Mouse (Mus musculus): ENCODE data around the gene Cemip.

Gene Cemip

DNA sequence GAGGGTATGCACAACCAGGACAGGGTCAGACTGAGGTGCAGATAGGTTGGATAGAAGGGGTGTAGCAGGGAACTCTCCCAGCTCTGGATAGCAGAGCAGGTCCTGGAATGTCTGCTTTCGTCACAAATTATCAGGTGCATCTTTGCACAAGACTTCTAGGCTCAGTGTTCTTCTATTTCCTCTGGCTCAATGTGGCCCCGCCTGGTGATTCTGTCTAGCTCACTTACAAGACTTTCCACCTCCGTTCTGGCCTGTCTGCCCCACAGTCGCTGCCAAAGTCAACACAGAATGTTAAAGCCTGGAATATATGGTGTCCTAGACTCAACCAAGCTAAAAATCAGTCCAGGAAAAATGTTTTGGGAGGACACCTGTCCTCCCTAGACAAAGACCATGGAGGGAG is 57.9 kb downstream of the Cemip start:
- DNase-seq (ENCODE audit: low read depth): no peak

DNA sequence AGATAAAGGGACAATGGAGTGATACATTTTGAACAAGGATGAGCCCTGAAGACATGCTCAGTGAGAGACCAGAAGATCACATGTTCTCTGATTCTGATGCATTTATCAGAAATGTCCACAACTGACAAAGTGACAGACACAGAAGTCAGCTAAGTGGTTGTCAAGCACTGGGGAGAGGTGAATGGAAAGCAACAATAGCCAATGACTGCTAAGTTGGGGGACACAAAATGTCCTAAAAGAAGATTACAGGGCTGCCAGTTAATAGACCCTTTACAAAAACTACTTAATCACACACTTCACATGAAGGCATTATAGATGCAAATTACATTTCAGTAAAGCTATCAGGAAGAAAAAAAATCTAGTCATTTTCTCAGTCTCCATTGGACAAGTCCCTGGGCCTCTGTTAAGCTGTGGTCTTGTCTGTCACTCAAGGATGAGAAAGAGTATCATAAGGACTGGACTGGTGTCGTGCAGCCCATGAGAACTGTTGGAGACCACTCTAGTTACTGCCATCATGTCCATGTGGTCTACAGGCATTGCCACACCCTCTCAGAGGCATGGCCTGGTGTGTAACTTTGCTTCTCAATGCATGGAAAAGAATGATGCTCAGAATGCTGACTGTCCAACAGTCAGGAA is 59.2 kb downstream of the Cemip start:
- DNase-seq (ENCODE audit: low read depth): no peak

DNA sequence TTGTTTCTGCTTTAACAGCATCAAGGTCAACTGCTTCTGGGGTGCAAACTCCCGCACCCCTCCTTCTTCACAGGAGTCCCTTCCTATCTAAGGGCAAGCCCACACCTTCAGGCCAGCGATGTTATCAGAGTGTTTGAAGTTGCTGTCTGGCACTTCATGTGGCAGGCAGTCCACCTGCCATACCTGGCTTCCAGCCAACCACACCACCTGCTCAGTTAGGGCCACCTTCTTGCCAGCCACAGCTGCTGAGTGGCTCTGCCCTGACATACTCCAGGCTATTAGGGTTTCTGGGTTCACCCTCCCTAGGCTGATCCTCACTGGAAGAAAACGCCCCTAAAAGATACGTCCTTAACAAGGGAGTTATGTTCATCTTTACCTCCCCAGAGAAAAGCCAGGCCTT is 60.2 kb downstream of the Cemip start:
- no peak for DNase-seq (ENCODE audit: low read depth)

DNA sequence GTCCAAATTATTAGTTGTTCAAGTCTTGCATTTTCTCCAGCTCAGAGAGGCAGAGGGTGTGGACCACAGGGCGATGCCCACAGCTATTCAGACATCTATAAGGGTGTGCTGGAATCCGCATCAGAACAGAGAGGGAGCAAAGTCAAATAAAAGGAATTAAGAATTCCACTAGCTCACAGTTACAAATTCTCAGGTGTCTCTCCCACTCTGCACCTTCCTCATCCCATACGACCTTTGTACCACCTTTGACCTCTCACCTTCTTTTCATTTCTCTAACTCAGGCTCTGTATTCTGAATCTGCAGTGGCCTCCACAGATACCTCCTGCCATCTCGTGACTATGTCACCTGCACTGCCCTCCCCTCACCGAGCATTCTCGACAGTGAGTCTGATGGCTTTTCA is 62.8 kb downstream of the Cemip start:
- DNase-seq (ENCODE audit: low read depth): no peak

DNA sequence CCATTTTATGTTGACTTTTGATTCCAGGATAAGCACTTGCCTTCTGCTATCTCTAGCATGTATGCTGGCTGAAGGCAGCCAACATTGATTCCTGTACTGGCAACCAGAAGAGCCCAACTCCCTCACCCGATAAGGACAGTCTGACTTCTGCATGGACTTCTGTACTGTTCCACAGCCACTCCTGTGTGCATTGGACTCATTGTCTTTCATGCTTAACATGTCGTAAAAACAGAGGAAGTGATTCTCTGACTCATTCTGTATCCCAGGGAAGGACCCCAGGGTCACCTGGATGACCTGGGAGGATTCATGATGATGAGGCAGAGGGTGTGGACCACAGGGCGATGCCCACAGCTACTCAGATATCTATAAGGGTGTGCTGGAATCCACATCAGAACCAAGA is 63.8 kb downstream of the Cemip start:
- DNase-seq (ENCODE audit: low read depth): no peak

DNA sequence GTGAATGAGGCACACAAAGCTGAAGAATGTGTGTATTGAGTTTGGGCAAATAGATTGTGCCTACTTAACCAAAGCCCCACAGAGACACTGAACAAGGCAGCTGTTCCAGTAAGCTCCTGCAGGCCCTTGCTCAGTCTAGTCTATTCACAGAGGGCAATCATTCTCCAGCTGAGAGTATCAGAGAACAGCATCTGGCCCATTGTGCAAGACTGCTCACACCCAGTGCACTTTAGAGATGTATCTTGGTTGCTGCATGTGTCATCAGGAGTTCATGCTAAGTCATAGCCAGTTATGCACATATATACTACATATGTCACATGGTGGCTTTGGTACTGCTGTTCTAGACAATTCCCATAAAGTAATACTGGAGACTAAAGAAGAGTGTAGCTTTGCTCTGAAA is 66.9 kb downstream of the Cemip start:
- no peak for DNase-seq (ENCODE audit: low read depth)

DNA sequence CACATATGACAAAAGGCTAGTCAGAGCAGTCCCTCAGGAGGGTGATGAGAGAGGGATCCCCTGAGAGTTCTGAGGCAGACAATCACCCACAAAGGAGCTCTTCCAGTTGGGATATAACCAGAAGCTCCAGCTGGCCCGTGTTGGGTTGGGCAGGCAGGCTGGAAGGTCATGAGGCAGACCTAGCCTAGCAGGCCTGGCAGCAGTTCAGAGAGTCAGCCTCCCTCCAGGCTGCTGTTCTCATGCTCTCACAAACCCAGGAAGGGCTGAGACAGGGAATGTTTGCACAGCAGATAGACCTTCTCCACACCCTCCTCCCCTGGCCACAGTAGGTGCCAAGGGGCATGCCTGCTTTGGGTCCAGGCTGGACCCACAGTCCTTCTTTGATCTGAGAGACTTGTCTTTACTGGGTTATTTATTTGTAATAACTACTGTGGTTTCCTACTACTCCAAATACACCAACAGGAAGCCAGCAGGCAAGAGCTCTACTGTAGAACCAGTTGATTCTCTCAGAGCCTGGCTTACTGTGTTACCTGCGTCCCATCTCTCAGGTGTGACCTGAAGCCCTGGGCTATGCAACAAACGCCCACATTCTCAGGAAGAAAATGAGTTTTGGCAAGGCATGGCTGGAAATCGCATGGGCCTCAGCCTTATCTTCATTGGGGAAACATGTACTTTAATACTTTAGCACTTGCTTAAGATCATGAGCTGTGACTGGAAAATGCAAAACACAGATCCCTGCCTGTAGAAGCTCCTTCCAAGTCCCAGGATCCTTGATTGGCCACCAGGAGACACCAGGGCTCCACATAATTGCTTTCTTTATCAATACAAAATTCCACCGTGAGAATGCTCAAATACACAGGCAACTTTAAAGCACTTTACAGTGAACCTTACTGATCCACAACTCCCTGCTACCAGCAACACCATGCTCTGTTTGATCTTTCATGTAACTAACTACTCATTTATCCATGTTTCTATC is 67.7 kb downstream of the Cemip start:
- no peak for DNase-seq (ENCODE audit: low read depth)

DNA sequence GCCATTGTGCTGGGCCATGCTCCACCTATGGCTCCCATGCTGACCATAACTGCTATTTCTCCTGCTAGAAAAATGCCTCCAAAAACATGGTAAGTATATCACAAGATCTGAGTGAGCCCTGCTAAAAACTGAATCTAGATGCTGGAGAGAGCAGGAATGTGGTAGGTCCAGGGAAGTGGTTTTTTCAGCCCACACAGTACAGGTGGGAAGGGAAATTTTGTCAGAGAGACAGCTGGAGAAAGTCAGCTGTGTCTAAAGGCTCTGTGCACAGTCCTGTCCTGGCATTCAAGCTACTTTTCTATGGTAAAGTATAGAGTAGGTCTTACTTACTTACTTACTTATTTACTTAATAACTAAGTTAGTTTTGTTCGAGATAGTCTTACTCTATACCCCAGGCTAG is 71.3 kb downstream of the Cemip start:
- no peak for DNase-seq (ENCODE audit: low read depth)

DNA sequence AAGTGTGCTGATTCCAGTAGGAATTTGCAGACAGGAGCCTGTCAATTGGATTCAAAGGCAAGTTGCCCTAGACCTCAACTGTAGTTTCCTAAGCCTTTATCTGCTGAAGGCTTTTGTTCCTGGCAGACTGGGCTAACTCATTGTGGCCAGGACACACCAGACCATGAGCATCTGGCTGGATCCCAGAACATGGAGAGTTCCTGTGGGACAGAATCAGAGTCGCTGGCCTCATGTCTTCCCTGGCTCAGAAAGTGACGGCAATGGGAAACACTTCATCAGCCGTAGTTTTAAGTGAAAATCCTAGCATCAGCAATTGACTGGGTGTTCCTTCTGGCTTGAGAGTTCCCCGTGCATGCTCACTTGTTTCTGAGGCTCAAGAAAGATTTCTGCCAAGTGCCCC is 72.6 kb downstream of the Cemip start:
- DNase-seq (ENCODE audit: low read depth): no peak

DNA sequence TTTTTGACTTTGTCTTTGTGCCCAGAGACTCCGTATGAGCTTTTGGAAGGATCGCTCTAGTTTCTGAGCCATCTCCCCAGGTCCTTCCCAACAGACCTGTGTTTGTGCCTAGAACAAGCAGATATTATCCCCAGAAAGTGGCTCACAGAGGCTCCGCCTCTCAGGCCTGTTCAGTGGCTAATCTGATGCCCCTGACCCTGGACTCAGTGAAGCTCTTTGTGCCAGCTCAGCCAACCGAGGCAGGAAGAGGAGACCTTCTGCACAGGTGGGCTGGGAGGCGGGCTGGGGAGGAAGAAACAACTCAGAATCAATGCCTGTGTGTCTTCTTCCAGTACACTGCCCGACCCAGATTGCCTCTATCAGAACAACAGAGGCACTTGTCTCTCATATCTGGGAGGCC is 81.9 kb downstream of the Cemip start:
- no peak for DNase-seq (ENCODE audit: low read depth)

DNA sequence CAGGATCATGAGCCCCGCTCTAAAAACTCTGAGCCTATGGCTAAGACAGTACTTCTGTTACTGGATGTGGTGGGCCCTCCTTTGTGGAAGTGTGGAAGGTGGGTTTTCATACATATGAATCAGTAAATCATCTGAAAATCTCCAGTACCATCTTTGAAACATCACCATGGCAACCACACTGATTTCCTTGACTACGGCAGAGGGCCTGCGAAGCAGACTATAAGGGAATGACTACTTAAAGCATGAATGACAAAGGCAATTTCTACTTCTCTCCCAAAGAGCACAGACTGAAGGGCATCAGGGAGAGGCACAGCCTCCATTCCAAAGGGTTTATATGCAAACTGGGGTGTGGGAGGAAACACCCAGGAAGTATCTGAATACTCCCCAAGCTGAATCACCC is 84.8 kb downstream of the Cemip start:
- no peak for DNase-seq (ENCODE audit: low read depth)

DNA sequence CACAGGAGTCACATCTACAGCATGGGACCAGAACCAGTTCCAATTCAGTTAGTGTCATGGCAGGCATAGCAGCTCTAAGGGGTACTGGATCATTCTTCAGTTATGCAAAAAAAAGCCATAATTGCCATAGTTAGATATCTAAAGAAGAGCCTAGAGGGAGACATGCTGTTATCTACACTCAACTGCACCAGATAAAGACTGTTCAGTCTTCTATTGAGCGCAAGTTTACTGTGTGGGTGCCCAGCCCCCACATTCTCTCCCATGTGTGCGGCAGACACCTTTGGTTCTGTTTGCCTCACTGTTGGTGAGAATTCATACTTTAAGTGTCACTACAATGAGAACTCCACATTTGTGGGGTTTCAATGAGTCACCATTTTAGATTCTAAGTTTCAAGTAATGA is 85.6 kb downstream of the Cemip start:
- DNase-seq (ENCODE audit: low read depth): no peak

DNA sequence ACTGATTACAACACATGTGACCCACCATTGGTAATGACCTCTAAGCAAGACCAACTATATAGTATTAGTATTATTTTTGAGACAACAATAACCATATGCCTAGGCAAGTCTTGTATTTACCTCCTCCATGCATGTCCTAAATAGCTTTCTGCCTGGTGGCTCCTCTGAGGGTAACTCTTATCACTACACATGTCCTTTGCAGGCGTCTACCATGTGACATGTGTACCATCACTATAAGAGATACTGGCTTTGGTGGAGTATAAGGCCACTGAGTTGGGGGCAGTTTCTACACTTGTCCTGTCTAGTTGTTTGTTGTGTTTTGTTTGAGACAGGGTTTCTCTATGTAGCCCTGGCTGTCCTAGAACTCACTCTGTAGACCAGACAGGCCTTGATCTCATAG is 86.7 kb downstream of the Cemip start:
- DNase-seq (ENCODE audit: low read depth): no peak

DNA sequence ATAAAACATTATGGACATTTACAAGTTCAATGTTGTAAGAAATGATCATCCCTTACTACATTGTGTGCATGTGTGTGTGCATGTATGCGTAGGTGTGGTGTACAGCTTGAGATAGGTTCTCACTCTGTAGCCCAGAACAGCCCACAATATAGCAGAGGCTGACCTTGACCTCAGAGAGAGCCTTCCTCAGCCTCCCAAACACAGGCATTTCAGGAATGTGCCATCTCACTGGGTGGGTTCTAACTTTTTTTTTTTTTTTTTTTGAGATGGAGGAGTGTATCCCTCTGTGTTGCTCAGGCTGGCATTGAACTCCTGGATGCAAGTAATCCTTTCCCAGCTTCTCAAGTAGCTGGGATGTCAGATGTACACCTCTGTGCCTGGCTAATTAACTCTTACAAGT is 92.0 kb downstream of the Cemip start:
- DNase-seq (ENCODE audit: low read depth): no peak

DNA sequence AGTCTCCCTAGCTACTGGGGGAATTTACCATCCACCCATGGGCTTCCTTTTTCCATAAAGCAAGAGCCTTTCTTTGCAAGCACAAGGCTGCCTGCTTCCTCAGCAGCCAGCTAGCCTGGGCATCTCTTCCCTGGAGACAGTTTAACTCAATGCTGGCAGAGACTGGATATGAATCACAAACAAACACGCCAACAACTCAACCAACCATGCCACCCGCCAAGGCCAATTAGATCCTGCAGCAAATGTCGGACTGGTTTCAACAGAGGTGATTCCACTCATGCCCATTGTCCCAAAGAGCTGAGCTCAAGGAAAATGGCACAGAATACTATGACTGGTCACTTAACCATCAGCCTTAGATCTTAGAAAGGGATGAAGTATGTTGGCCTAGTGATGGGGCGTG is 97.0 kb downstream of the Cemip start:
- DNase-seq (ENCODE audit: low read depth): no peak

DNA sequence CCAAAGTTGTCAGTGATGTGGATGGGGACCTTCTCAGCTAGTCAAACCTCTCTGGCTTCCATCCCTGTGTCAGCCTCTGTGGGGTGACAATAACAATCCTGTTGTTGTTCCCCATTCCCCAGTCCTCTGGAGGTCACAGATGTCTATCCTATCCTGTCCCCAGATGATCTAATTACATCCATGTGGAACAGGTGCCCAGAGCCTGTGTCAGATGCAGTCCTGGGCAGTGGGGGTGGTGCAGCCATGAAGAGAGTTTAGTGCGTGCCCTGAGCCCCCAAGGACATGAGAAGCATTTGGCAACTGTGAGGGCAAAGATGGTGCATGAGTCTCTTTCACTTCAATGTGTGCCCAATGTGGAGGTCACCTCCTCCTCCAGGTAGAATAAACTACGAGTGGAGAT is 100.6 kb downstream of the Cemip start:
- no peak for DNase-seq (ENCODE audit: low read depth)

DNA sequence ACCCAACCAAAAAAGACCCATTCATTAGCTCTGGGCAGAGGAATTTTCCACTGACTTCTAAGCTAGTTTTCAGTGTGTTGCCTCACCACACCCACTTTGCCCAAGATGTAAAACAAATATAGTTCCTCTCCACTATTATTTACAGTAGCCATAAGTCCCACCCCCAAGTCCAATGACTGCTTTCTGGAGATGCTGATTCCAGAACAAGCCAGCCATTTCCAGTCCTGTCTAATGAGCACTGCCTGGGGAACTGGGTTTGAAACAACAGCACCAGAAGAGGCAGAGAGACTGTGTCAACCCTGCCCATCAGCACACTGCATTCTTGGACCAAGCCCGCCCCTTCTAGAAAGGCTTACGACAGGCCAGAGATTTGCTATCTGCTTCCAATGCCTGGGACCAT is 103.7 kb downstream of the Cemip start:
- DNase-seq (ENCODE audit: low read depth): no peak

DNA sequence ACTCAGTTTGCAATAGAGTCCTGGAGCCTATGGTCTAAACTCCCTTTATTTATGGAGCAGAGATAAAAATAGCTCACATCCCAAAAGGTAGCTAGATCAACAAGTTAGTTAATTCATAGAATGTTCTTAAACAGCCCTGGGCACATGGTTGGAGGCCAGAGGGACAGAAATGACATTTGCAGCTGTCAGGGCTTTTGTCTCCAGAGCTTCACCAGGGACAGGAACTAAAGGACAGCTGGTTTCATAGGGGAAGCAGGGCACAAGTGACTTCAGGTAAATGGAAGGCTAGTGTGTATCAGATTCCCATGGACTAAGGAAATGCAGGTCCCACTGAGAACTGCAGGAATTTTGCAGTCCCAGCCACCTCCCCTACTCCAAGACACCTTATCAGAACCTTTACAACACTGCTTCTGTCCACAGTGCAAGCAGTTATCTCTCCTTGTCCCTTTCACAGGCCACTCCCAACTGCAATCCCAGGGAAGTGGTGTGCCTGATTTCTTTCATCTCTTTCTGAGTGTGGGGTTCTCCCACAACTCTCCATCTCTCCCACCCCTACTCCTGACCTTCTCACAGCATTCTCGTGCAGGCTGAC is 107.3 kb downstream of the Cemip start:
- no peak for DNase-seq (ENCODE audit: low read depth)

DNA sequence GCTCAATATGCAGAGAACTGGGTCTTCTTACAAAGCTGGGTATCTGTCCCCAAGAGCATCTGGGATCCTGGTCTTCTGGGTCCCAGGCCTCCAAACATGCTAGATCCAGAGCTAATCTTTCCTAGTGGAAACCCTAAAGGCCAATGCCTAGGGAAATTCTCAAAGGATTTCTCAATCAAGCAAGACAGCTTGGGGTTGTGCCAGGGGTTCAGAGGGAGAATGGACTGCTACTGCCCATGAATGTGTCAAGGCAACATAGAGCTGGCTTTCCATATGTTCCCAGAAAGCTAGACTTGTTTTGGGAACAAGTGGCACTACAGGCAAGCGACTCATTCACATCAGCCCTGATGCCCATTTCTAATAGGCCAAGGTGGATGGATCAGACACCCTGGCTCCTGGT is 107.9 kb downstream of the Cemip start:
- no peak for DNase-seq (ENCODE audit: low read depth)

DNA sequence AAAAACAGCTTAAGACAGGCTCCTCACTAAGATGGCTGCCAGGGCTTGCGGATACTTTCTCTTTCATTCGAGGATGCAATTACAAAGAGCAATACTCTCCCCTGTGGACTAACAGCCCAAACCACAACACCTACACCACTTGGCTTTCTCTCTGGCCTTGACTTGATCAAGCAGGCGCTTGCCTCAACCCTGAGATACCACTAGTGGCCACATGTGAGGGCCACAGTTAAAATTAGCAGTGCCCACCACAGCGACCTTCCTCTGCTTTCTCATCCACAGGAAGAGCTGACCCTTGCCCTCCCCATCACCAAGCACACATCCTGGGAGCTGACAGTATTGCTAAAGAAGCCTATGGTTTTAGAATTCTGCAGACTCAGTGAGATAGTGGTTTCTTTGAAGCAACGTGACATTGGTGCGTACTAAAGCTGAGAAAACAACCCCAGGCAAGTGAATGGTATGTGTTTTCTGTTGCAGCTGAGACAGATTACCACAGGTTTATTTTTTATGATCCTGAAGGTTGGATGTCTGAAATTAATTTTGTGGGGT is 109.8 kb downstream of the Cemip start:
- DNase-seq (ENCODE audit: low read depth): no peak

DNA sequence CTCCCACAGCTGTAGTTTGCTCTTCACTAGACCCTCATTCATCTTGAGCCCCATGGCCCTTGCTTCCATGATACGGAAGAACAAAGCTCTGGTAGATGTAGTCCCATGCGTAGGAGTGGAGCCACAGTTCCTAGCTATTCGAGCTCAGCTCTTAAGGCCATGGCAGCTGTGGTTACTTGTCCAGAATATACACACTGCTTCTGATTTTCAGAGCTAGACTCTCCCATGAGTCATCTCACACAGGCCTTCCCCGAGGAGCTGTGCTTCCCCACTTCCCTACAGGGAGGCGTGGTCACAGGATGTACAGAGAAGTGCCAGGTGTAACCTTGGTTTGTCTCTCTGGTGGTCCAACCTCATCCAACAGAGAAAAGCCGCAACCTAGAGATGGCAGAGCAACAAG is 111.0 kb downstream of the Cemip start:
- DNase-seq (ENCODE audit: low read depth): no peak

DNA sequence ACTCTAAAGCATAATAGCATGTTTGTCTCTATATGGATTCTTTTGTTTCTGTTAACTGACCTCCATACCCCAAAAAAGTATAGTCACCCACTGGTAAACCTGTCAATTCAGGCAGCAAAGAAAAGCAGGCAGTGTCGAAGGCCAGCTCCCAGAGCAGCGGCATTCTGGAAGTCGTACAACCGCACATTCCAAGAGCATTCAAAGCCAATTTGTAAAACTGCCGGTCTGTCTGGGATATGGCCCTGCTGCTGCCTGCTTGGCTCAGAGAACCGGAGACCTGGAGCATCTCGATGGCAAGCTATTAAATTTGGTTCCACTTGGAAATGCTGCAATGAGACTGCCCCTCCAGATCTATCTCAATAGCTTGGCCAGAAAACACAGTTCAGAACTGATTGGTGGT is 113.8 kb downstream of the Cemip start:
- no peak for DNase-seq (ENCODE audit: low read depth)

Measured in induced T-regulatory cell, adult 2 months (primary cell).